Mouse (Mus musculus) cerebellum, adult 2 months (tissue): Measurements from ENCODE around the gene Keg1.

ENCODE experiments used
- CTCF ChIP-seq: fragments of 200-500 bp; IDR thresholded peaks from 2 replicates; pipeline ENCODE4 v1.5.1; 2011; ENCODE audit warnings: low read depth, mild to moderate bottlenecking, control low read depth, low read length, moderate library complexity, borderline replicate concordance; ENCODE audit not compliant: insufficient read depth
- POLR2A ChIP-seq: fragments of 200-500 bp; IDR thresholded peaks from 2 replicates; pipeline ENCODE4 v1.6.1; 2011; ENCODE audit warnings: low read length, control low read depth, borderline replicate concordance; ENCODE audit not compliant: insufficient read depth

DNA sequence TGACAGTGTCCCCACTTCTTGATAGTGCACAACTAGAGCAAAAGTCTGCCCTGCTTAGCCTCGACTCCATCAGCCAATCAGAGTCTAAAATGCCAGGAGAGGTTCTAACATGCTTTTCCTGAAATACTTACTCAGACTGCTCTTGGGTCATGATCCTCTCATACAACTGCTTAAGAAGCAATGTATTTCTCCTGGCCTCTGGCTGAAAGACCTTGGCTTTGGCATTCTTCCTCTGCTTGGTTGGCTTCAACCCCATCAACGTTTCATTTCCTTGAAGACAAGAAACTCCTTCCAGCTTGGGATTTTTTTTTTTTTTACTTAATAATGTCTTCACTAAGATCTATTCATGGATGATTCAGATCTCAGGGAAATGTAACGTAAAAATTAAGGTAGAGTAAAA lies 60.7 kb downstream of the Keg1 start:
- TF ChIP-seq CTCF (no peak), POLR2A (no peak)
